Mouse (Mus musculus) brain, embryonic 14.5 days (tissue): ENCODE measurements around the gene Acvrl1.

Source experiments
- CTCF ChIP-seq: fragments of 200-500 bp; IDR thresholded peaks from 2 replicates; pipeline ENCODE4 v1.5.1; 2012; ENCODE audit warnings: inconsistent platforms, mild to moderate bottlenecking, moderate library complexity, borderline replicate concordance; ENCODE audit not compliant: insufficient read depth, insufficient read length; ENCODE audit errors: extremely low read depth
- POLR2A ChIP-seq: fragments of 200-500 bp; IDR thresholded peaks from 2 replicates; pipeline ENCODE4 v1.6.1; 2012; ENCODE audit warnings: mild to moderate bottlenecking, inconsistent platforms, borderline replicate concordance; ENCODE audit not compliant: poor library complexity, insufficient read depth, insufficient read length, severe bottlenecking; ENCODE audit errors: extremely low read depth

DNA sequence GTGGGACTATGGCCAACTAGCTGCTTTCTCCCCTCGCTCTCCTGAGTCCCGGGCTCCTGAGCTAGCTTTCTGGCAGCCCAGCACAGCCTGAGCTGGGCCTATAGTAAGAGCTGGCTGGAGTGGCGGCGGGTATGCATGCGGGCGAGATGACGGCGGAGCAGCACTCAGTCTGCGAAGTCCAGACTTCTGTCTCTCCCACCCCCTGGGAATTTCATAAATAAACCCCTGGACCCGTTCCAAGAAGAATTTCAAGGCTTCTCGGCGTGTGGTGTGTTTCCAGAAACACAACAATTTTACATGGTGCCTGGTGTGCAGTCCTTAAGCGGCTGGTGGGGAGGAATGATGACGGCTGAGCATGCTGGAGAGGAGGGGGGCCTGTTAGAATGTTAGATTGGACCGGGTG lies 34.7 kb downstream of the Acvrl1 start:
- TF ChIP-seq POLR2A (no peak), CTCF (no peak)
